Mouse (Mus musculus): Measurements from ENCODE around the gene Olfr601. TPM values are rescaled to one million over a fixed set of nuclear protein-coding genes. Genes with fewer than 3 reads are reported as not detected.
A peak's percentile ranks its signal among the peaks of the same experiment; 100 is the strongest.
"Not testable (repeated sequence)": the region's sequence is repeated elsewhere in the genome, so short reads cannot be mapped to it uniquely, and the experiment has no call there.

The Olfr601 gene
- total RNA-seq (2012; rRNA removed), result not detected in 2 replicates

- no peak within 1 kb of the TSS for H3K27ac ChIP-seq (ENCODE audit: insufficient read depth, low read depth, low read length, poor library complexity, severe bottlenecking)
- H3K36me3 ChIP-seq (ENCODE audit: control insufficient read depth, insufficient read depth, low read length, poor library complexity, severe bottlenecking), result no peaks in the 10 kb centered on the region
- in situ Hi-C loops (cut with MboI; ENCODE audit: low sequenced_read_pairs in 2 of 2, unreplicated experiment in 2 of 2), result no loop called here
- H3K4me1 ChIP-seq (ENCODE audit: control insufficient read depth in 2 of 2, insufficient read depth in 2 of 2, low read length in 2 of 2, poor library complexity in 1 of 2), result no peaks in the 10 kb centered on the region
- no peak for DNase-seq (ENCODE audit: low read depth, low spot score)
- TF ChIP-seq ZC3H11A (IDR thresholded peaks at IDR 0.05; ENCODE audit: borderline replicate concordance, low read depth, low read length), result no peak
- no peak within 1 kb of the TSS for H3K4me3 ChIP-seq (ENCODE audit: insufficient read depth in 1 of 2, low read depth in 1 of 2, low read length in 2 of 2, poor library complexity in 1 of 2, severe bottlenecking in 1 of 2)
- H3K9ac ChIP-seq (ENCODE audit: insufficient read depth, low read depth, low read length, poor library complexity, severe bottlenecking), result no peak within 1 kb of the TSS
- no peaks in the 10 kb centered on the region for H3K9me3 ChIP-seq (ENCODE audit: control insufficient read depth, insufficient read depth, low read depth, low read length)
Observed at GRCm38 (mm10) chr7:103362555-103362954, at the start of gene Olfr601. Gene Olfr601 (minus strand): TSS chr7:103362655.

GRCm38 (mm10) chr7:103406521-103407055 lies 44.1 kb upstream of the Olfr601 start:
- H3K4me1 ChIP-seq (ENCODE audit: control insufficient read depth in 2 of 2, insufficient read depth in 2 of 2, low read length in 2 of 2, poor library complexity in 1 of 2); H3K9me3 ChIP-seq (ENCODE audit: control insufficient read depth, insufficient read depth, low read depth, low read length); in situ Hi-C loops (cut with MboI; ENCODE audit: low sequenced_read_pairs in 2 of 2, unreplicated experiment in 2 of 2); H3K36me3 ChIP-seq (ENCODE audit: control insufficient read depth, insufficient read depth, low read length, poor library complexity, severe bottlenecking); H3K9ac ChIP-seq (ENCODE audit: insufficient read depth, low read depth, low read length, poor library complexity, severe bottlenecking); H3K4me3 ChIP-seq (ENCODE audit: insufficient read depth in 1 of 2, low read depth in 1 of 2, low read length in 2 of 2, poor library complexity in 1 of 2, severe bottlenecking in 1 of 2); H3K27ac ChIP-seq (ENCODE audit: insufficient read depth, low read depth, low read length, poor library complexity, severe bottlenecking); DNase-seq (ENCODE audit: low read depth, low spot score): not testable (repeated sequence)

GRCm38 (mm10) chr7:103398981-103399380 lies 36.5 kb upstream of the Olfr601 start:
- Histone ChIP-seq H3K9me3 (ENCODE audit: control insufficient read depth, insufficient read depth, low read depth, low read length) (no peaks in the 10 kb centered on the region), H3K9ac (ENCODE audit: insufficient read depth, low read depth, low read length, poor library complexity, severe bottlenecking) (no peak overlapping the region), H3K4me1 (ENCODE audit: control insufficient read depth in 2 of 2, insufficient read depth in 2 of 2, low read length in 2 of 2, poor library complexity in 1 of 2) (peaks cover 1 to 7% of the 10 kb centered on the region in 2 experiments; a peak in 2 of 4 replicates), H3K27ac (ENCODE audit: insufficient read depth, low read depth, low read length, poor library complexity, severe bottlenecking) (peak overlapping the region; percentile 12; the same call in 1 of the 2 replicates), H3K4me3 (ENCODE audit: insufficient read depth in 1 of 2, low read depth in 1 of 2, low read length in 2 of 2, poor library complexity in 1 of 2, severe bottlenecking in 1 of 2) (no peak overlapping the region), H3K36me3 (ENCODE audit: control insufficient read depth, insufficient read depth, low read length, poor library complexity, severe bottlenecking) (no peaks in the 10 kb centered on the region)
- in situ Hi-C loops (cut with MboI; ENCODE audit: low sequenced_read_pairs in 2 of 2, unreplicated experiment in 2 of 2), result no loop called here
- DNase-seq (ENCODE audit: low read depth, low spot score), result no peak
- TF ChIP-seq HCFC1 (IDR thresholded peaks at IDR 0.05; ENCODE audit: borderline replicate concordance, insufficient read depth, low read length), result no peak
- no peak for TF ChIP-seq ZC3H11A (IDR thresholded peaks at IDR 0.05; ENCODE audit: borderline replicate concordance, low read depth, low read length)
- TF ChIP-seq CHD2 (IDR thresholded peaks at IDR 0.05; ENCODE audit: low read depth, low read length), result no peak
- TF ChIP-seq MAFK (IDR thresholded peaks at IDR 0.05; ENCODE audit: insufficient read depth, low read depth, low read length), result no peak
- TF ChIP-seq ZNF384 (IDR thresholded peaks at IDR 0.05; ENCODE audit: low read depth, low read length), result no peak

- no peaks in the 10 kb centered on the region for H3K9me3 ChIP-seq (ENCODE audit: control insufficient read depth, insufficient read depth, low read depth, low read length)
- H3K27ac ChIP-seq (ENCODE audit: insufficient read depth, low read depth, low read length, poor library complexity, severe bottlenecking), result peak overlapping the region; percentile 5; the same call in 1 of the 2 replicates
- peaks cover 1 to 5% of the 10 kb centered on the region in 2 experiments; a peak in 2 of 4 replicates for H3K4me1 ChIP-seq (ENCODE audit: control insufficient read depth in 2 of 2, insufficient read depth in 2 of 2, low read length in 2 of 2, poor library complexity in 1 of 2)
- no peak overlapping the region for H3K4me3 ChIP-seq (ENCODE audit: insufficient read depth in 1 of 2, low read depth in 1 of 2, low read length in 2 of 2, poor library complexity in 1 of 2, severe bottlenecking in 1 of 2)
- in situ Hi-C loops (cut with MboI; ENCODE audit: low sequenced_read_pairs in 2 of 2, unreplicated experiment in 2 of 2), result no loop called here
- no peak for TF ChIP-seq HCFC1 (IDR thresholded peaks at IDR 0.05; ENCODE audit: borderline replicate concordance, insufficient read depth, low read length)
- no peak for TF ChIP-seq ZC3H11A (IDR thresholded peaks at IDR 0.05; ENCODE audit: borderline replicate concordance, low read depth, low read length)
- no peak for DNase-seq (ENCODE audit: low read depth, low spot score)
- no peaks in the 10 kb centered on the region for H3K36me3 ChIP-seq (ENCODE audit: control insufficient read depth, insufficient read depth, low read length, poor library complexity, severe bottlenecking)
- no peak overlapping the region for H3K9ac ChIP-seq (ENCODE audit: insufficient read depth, low read depth, low read length, poor library complexity, severe bottlenecking)
Observed at GRCm38 (mm10) chr7:103397758-103398157, 35.3 kb upstream of the Olfr601 start.

- Histone ChIP-seq H3K4me1 (ENCODE audit: control insufficient read depth in 2 of 2, insufficient read depth in 2 of 2, low read length in 2 of 2, poor library complexity in 1 of 2) (no peaks in the 10 kb centered on the region), H3K4me3 (ENCODE audit: insufficient read depth in 1 of 2, low read depth in 1 of 2, low read length in 2 of 2, poor library complexity in 1 of 2, severe bottlenecking in 1 of 2) (no peak within 1 kb of the TSS), H3K9ac (ENCODE audit: insufficient read depth, low read depth, low read length, poor library complexity, severe bottlenecking) (no peak within 1 kb of the TSS), H3K9me3 (ENCODE audit: control insufficient read depth, insufficient read depth, low read depth, low read length) (no peaks in the 10 kb centered on the region), H3K36me3 (ENCODE audit: control insufficient read depth, insufficient read depth, low read length, poor library complexity, severe bottlenecking) (no peaks in the 10 kb centered on the region), H3K27ac (ENCODE audit: insufficient read depth, low read depth, low read length, poor library complexity, severe bottlenecking) (no peak within 1 kb of the TSS)
- DNase-seq (ENCODE audit: low read depth, low spot score), result no peak
- TF ChIP-seq CHD2 (IDR thresholded peaks at IDR 0.05; ENCODE audit: low read depth, low read length), result no peak
- TF ChIP-seq HCFC1 (IDR thresholded peaks at IDR 0.05; ENCODE audit: borderline replicate concordance, insufficient read depth, low read length), result no peak
- TF ChIP-seq ZC3H11A (IDR thresholded peaks at IDR 0.05; ENCODE audit: borderline replicate concordance, low read depth, low read length), result no peak
- no peak for TF ChIP-seq MAFK (IDR thresholded peaks at IDR 0.05; ENCODE audit: insufficient read depth, low read depth, low read length)
- in situ Hi-C loops (cut with MboI; ENCODE audit: low sequenced_read_pairs in 2 of 2, unreplicated experiment in 2 of 2), result no loop called here
Observed at GRCm38 (mm10) chr7:103386077-103386476, 23.6 kb upstream of the Olfr601 start, which contains the start of gene Olfr603. Gene Olfr603 (minus strand): TSS chr7:103386177.
